Mouse (Mus musculus) MEL (cell line): ENCODE measurements around the gene Vps13c.

Experiments
- CHD1 ChIP-seq: IDR thresholded peaks from 2 replicates; pipeline ENCODE4 v1.6.1; 2012; ENCODE audit warnings: low read depth, mild to moderate bottlenecking, inconsistent platforms, low read length, improper control_type of control experiment
- MAFK ChIP-seq: IDR thresholded peaks from 2 replicates; pipeline ENCODE4 v1.6.1; 2011; ENCODE audit warnings: low read depth, mild to moderate bottlenecking, low read length, improper control_type of control experiment, borderline replicate concordance
- MXI1 ChIP-seq: IDR thresholded peaks from 2 replicates; pipeline ENCODE4 v1.6.1; 2011; ENCODE audit warnings: mild to moderate bottlenecking, low read depth, low read length, improper control_type of control experiment
- POLR2A ChIP-seq, 2 experiments: IDR thresholded peaks; 2 replicates each; pipeline ENCODE4 v1.6.1; 2011 to 2012; ENCODE audit warnings: low read length in 2 of 2, mild to moderate bottlenecking in 2 of 2, control low read depth in 1 of 2, improper control_type of control experiment in 1 of 2, low read depth in 1 of 2, moderate library complexity in 1 of 2; ENCODE audit not compliant: control insufficient read depth in 1 of 2, insufficient read depth in 1 of 2, poor library complexity in 1 of 2
- RCOR1 ChIP-seq: IDR thresholded peaks from 2 replicates; pipeline ENCODE4 v1.6.1; 2012; ENCODE audit warnings: low read depth, mild to moderate bottlenecking, inconsistent platforms, low read length, improper control_type of control experiment
- TBP ChIP-seq: IDR thresholded peaks from 2 replicates; pipeline ENCODE4 v1.8.0; 2011; ENCODE audit warnings: low read depth, low read length, improper control_type of control experiment
- TCF12 ChIP-seq: IDR thresholded peaks from 2 replicates; pipeline ENCODE4 v1.6.1; 2014; ENCODE audit warnings: low read depth, mild to moderate bottlenecking, inconsistent platforms, low read length, improper control_type of control experiment, moderate library complexity
- UBTF ChIP-seq: IDR thresholded peaks from 2 replicates; pipeline ENCODE4 v1.6.1; 2012; ENCODE audit warnings: low read depth, mild to moderate bottlenecking, inconsistent platforms, low read length, improper control_type of control experiment, moderate library complexity, borderline replicate concordance; ENCODE audit not compliant: insufficient read depth
- ZKSCAN1 ChIP-seq: IDR thresholded peaks from 2 replicates; pipeline ENCODE4 v1.6.1; 2012; ENCODE audit warnings: low read depth, mild to moderate bottlenecking, inconsistent platforms, low read length, improper control_type of control experiment, moderate library complexity

DNA sequence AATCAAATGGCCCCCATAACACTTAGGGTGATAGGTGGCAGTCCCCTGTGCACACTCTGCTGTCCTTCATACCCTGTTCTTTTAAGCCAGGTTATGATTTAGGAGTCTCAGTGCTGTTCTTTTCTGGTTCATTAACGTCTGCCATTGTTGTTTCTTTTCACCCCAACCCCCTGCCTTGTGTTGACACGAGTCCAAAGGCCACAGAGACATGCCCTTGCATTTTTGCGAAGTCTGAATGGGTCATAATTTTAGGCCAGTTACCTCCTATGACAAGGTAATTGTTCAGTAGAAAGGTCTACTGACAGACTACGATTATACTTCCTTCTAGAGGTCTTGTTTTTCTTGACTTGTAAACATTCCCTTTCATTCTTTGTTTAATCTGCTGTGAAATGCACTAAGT lies 23.8 kb downstream of the Vps13c start:
- no peak for TF ChIP-seq TCF12
- TF ChIP-seq TBP: no peak
- no peak for TF ChIP-seq MXI1
- no peak for TF ChIP-seq RCOR1
- TF ChIP-seq POLR2A (IDR thresholded peaks at IDR 0.05; ENCODE audit: control insufficient read depth in 1 of 2, insufficient read depth in 1 of 2, low read depth in 1 of 2, low read length in 2 of 2, poor library complexity in 1 of 2): no peak
- no peak for TF ChIP-seq CHD1
- no peak for TF ChIP-seq MAFK
- TF ChIP-seq UBTF: no peak
- no peak for TF ChIP-seq ZKSCAN1
